Comparison of ENCODE assay signal across 13 mouse cellular contexts in genomic region chr3:55119275-55119898, GRCm38 (mm10). TPM values are rescaled to one million over a fixed set of nuclear protein-coding genes. Genes with fewer than 3 reads are reported as not detected.
DNase-seq lines count a peak whose midpoint lies in the region; ATAC-seq and TF ChIP-seq lines count a peak whose summit lies in the region.
"Had no signal": no experiment of that assay in that cellular context is flagged by ENCODE, and none has a peak within 500 bp of the region (broad histone marks: within the 10 kb centered on the region; RNA-seq: fewer than 3 reads in every experiment).

No protein-coding gene starts in this region.

- peaks cover 11% of the 10 kb centered on the region for H3K36me3 ChIP-seq in heart, adult 2 months (ENCODE audit: control insufficient read depth, insufficient read depth, low read length)
- H3K36me3 ChIP-seq in heart, embryonic 10.5 days: peaks cover 74% of the 10 kb centered on the region
- H3K36me3 ChIP-seq in forebrain, postnatal 0 days (ENCODE audit: insufficient read depth): peaks cover 51% of the 10 kb centered on the region

- intact Hi-C loops in heart, adult 2 months (cut with DNase I): no loop called here

- no peak overlapping the region for H3K27ac ChIP-seq in heart, adult 2 months
- no peak overlapping the region for H3K27ac ChIP-seq in heart, embryonic 10.5 days
- H3K27ac ChIP-seq in forebrain, postnatal 0 days (ENCODE audit: low read depth, low read length): no peak overlapping the region
- H3K27ac ChIP-seq: embryonic facial prominence, embryonic 12.5 days had no signal

- no peaks in the 10 kb centered on the region for H3K9me3 ChIP-seq in heart, embryonic 10.5 days
- H3K9me3 ChIP-seq in forebrain, postnatal 0 days (ENCODE audit: low read length): no peaks in the 10 kb centered on the region
- H3K9me3 ChIP-seq: embryonic facial prominence, embryonic 12.5 days had no signal

- no peak overlapping the region for H3K9ac ChIP-seq in heart, adult 2 months (ENCODE audit: low read depth, low read length)
- no peak overlapping the region for H3K9ac ChIP-seq in forebrain, postnatal 0 days
- H3K9ac ChIP-seq: embryonic facial prominence, embryonic 12.5 days had no signal

- TF ChIP-seq EP300 in heart, adult 2 months (IDR thresholded peaks at IDR 0.05; ENCODE audit: insufficient read depth, low read depth, low read length): no peak

- H3K27me3 ChIP-seq in heart, adult 2 months (ENCODE audit: control insufficient read depth, insufficient read depth, low read length): no peaks in the 10 kb centered on the region
- H3K27me3 ChIP-seq in heart, embryonic 10.5 days (ENCODE audit: insufficient read depth, poor library complexity, severe bottlenecking): no peaks in the 10 kb centered on the region
- H3K27me3 ChIP-seq in forebrain, postnatal 0 days (ENCODE audit: insufficient read depth, low read length): no peaks in the 10 kb centered on the region
- H3K27me3 ChIP-seq: embryonic facial prominence, embryonic 12.5 days had no signal

- no peak for ATAC-seq in forebrain, postnatal 0 days
- ATAC-seq: CD4-positive, CD25-positive, alpha-beta regulatory T cell, adult 4 months had no signal

- TF ChIP-seq CTCF in heart, adult 2 months (IDR thresholded peaks at IDR 0.05): no peak
- no peak for TF ChIP-seq CTCF in forebrain, postnatal 0 days (IDR thresholded peaks at IDR 0.05; ENCODE audit: low read depth)

- no peak overlapping the region for H3K4me3 ChIP-seq in heart, adult 2 months
- no peak overlapping the region for H3K4me3 ChIP-seq in heart, embryonic 10.5 days
- no peak overlapping the region for H3K4me3 ChIP-seq in forebrain, postnatal 0 days (ENCODE audit: low read depth, low read length)
- H3K4me3 ChIP-seq: embryonic facial prominence, embryonic 12.5 days had no signal

- TF ChIP-seq POLR2A in heart, adult 2 months (IDR thresholded peaks at IDR 0.05; ENCODE audit: insufficient read depth, low read depth, low read length): no peak

- no peak overlapping the region for H3K4me2 ChIP-seq in forebrain, postnatal 0 days (ENCODE audit: low read depth)
- H3K4me2 ChIP-seq: embryonic facial prominence, embryonic 12.5 days had no signal

- H3K79me2 ChIP-seq in heart, adult 2 months (replicated peaks; ENCODE audit: control insufficient read depth, insufficient read depth, low read length): no peaks in the 10 kb centered on the region

- peaks cover 7% of the 10 kb centered on the region for H3K4me1 ChIP-seq in heart, adult 2 months (ENCODE audit: control insufficient read depth, insufficient read depth, low read length)
- peaks cover 28% of the 10 kb centered on the region for H3K4me1 ChIP-seq in heart, embryonic 10.5 days
- no peaks in the 10 kb centered on the region for H3K4me1 ChIP-seq in forebrain, postnatal 0 days (ENCODE audit: insufficient read depth)

- DNase-seq in heart, adult 2 months: peak; percentile 43 to 62
- no peak for DNase-seq in heart, embryonic 10.5 days (ENCODE audit: low spot score)
- peak; percentile 11 for DNase-seq in adrenal gland, postnatal 25 days
- peak; percentile 83 for DNase-seq in gonadal fat pad, adult 2 months (ENCODE audit: low read depth)
- DNase-seq in lung, postnatal 10 days: peak; percentile 44
- no peak for DNase-seq in forebrain, postnatal 0 days
- DNase-seq in c-Kit-positive CD71-positive TER-119-positive erythroid progenitor cells, embryonic 14.5 days (ENCODE audit: low spot score): no peak
- DNase-seq in left cerebral cortex, adult 18-20 months (ENCODE audit: low spot score in 2 of 2): no peak
- DNase-seq: retina, postnatal 1 day had no signal

- WGBS in heart, adult 2 months: 63% methylated on average over 6 of the region's 6 CpGs
- WGBS in heart, embryonic 10.5 days: 83% methylated on average over 6 of the region's 6 CpGs
- 88% methylated on average over 6 of the region's 6 CpGs for WGBS in forebrain, postnatal 0 days

RNA-seq across cellular contexts. Expression of gene Spg20, which starts 7.5 kb away (rescaled TPM):
- total RNA-seq in heart, adult 2 months (2021): 10 to 100 TPM; 45.1 to 45.7 TPM
- polyA plus RNA-seq in heart, adult 2 months (2012; rRNA removed): 11.9 and 19.2 TPM in 2 replicates
- polyA plus RNA-seq in heart, embryonic 10.5 days (2016; fragmentation: Nextera tagmentation; extraction: Ambion mirVana): 54.8 and 54.9 TPM in 2 replicates
- 40.9 and 57.9 TPM in 2 replicates for total RNA-seq in adrenal gland, postnatal 25 days (2021)
- 11.5 and 12.1 TPM in 2 replicates for polyA plus RNA-seq in gonadal fat pad, adult 2 months (2012; rRNA removed)
- 14.1 and 14.7 TPM in 2 replicates for total RNA-seq in forebrain, postnatal 0 days (2014; rRNA removed)
- polyA plus RNA-seq in forebrain, postnatal 0 days (2015; fragmentation: Nextera tagmentation; extraction: Ambion mirVana): 6.5 and 9.2 TPM in 2 replicates
- 10 to 100 TPM; 33.7 to 36.3 TPM for total RNA-seq in left cerebral cortex, adult 18-20 months (2021)

RNA-seq across cellular contexts. Expression of gene Ccdc169, which starts 17.8 kb away (rescaled TPM):
- total RNA-seq in heart, adult 2 months (2021): not detected
- 0.09 TPM in 1 of 2 replicates, not detected in the other for polyA plus RNA-seq in heart, adult 2 months (2012; rRNA removed)
- polyA plus RNA-seq in heart, embryonic 10.5 days (2016; fragmentation: Nextera tagmentation; extraction: Ambion mirVana): 0.14 TPM in 1 of 2 replicates, not detected in the other
- total RNA-seq in adrenal gland, postnatal 25 days (2021): not detected in 2 replicates
- 0.15 and 0.45 TPM in 2 replicates for polyA plus RNA-seq in gonadal fat pad, adult 2 months (2012; rRNA removed)
- total RNA-seq in forebrain, postnatal 0 days (2014; rRNA removed): 0.08 TPM in 1 of 2 replicates, not detected in the other
- 0.06 TPM in 1 of 2 replicates, not detected in the other for polyA plus RNA-seq in forebrain, postnatal 0 days (2015; fragmentation: Nextera tagmentation; extraction: Ambion mirVana)
- total RNA-seq in left cerebral cortex, adult 18-20 months (2021): under 1 TPM in 1 of 2 experiments, not detected in 1; 0.12 TPM
- total RNA-seq: monocyte, adult 5-6 weeks had no signal
- polyA plus RNA-seq: CD4-positive, CD25-positive, alpha-beta regulatory T cell, adult 4 months; liver, embryonic 16.5 days had no signal

Comparison
In these comparisons a context has a peak if more than half of its experiments do, and no peak if none do; other contexts are left out.
1. DNase-seq: peak in heart, adult 2 months (2 of 2), adrenal gland, postnatal 25 days (single experiment), gonadal fat pad, adult 2 months (single experiment) and lung, postnatal 10 days (single experiment); none in heart, embryonic 10.5 days (single experiment), forebrain, postnatal 0 days (single experiment), c-Kit-positive CD71-positive TER-119-positive erythroid progenitor cells, embryonic 14.5 days (single experiment) and left cerebral cortex, adult 18-20 months (0 of 2).